Mouse (Mus musculus) stomach, postnatal 0 days (tissue): ENCODE data around the gene Mob1b.

ENCODE experiments used
- CTCF ChIP-seq: IDR thresholded peaks from 2 replicates; pipeline ENCODE4 v1.5.1; 2016; ENCODE audit warnings: antibody characterized with exemption, low read depth, mild to moderate bottlenecking, moderate library complexity
- EP300 ChIP-seq: optimal IDR thresholded peaks from 2 replicates; pipeline ENCODE3; 2016; ENCODE audit warnings: antibody characterized with exemption

DNA sequence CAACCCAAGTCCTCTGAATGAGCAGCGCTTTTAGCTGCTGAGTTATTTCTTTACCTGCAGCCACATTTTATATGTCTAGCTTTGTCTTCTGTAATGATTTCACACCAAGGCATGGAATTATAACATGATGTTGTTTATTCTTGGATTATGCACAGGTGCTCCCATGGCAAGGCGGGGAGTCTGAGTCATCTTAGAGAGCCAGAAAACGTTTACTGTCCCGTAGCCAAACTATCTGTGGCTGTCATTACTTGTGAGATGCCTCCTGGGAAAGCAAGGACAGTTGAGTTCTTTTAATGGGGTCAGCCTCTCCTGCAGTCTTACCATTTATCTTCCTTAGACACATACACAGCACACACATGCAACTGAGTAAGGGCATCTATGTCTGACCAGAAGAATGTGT, 85.0 kb downstream of the Mob1b start:
- TF ChIP-seq CTCF (no peak), EP300 (no peak)
